Mouse (Mus musculus) gastrocnemius, postnatal 14 days (tissue): Measurements from ENCODE around the gene Col6a1. TPM values are rescaled to one million over a fixed set of nuclear protein-coding genes. Genes with fewer than 3 reads are reported as not detected.
A peak's percentile ranks its signal among the peaks of the same experiment; 100 is the strongest.

Source experiments
- DNase-seq: peaks from one replicate; pipeline ENCODE4 v3.0.0; 2021; ENCODE audit warnings: mixed read lengths
- intact Hi-C: fragments of 180-260 bp; cut with DNase I; formaldehyde crosslinking; loops from one replicate; pipeline ENCODE4 v1.15.1; 2025; ENCODE audit warnings: low total_unique reads
- total RNA-seq, 2 experiments: library from RNA; stranded (reverse); gene quantifications; 2 replicates each; pipeline ENCODE4 v1.2.3; 2021

Gene Col6a1
- total RNA-seq, 2 experiments from 2014 or later: 223 to 260 TPM

GRCm38 (mm10) chr10:76727301-76727700, 1.3 kb upstream of the Col6a1 start:
- DNase-seq: no peak
- intact Hi-C loops: loop anchor here (2.0 kb wide), 1 partner anchor 104 kb away; the partner anchor contains the start of gene Col6a2

DNA sequence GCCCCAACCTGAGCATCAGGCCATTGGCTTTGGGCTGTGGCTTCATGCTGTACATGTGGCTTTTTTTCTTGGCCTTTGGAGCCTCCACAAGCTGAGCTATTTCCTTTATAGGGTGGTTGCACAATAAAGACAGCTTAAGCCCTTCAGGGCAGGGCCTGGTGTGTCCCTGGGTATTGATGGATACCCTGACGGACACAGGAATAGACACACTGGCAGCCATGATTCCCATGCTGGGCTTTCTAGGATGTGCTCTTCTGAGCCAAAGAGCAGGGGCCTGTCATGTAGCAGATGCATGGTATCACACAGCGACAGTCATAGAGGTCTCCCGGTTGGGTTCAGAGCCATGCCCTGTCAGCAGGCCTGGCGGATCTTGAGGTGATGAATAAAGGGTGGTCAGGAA, 898 bp upstream of the Col6a1 start:
- no peak for DNase-seq
- intact Hi-C loops: loop anchor here (2.0 kb wide), 1 partner anchor 104 kb away; the partner anchor contains the start of gene Col6a2

- no peak for DNase-seq
- intact Hi-C loops: no loop called here
Measured at GRCm38 (mm10) chr10:76725097-76725496, 871 bp downstream of the Col6a1 start.

GRCm38 (mm10) chr10:76724231-76724736, 1.7 kb downstream of the Col6a1 start:
- DNase-seq: no peak
- intact Hi-C loops: no loop called here

GRCm38 (mm10) chr10:76722751-76723450, 3.1 kb downstream of the Col6a1 start:
- intact Hi-C loops: no loop called here
- no peak for DNase-seq

DNA sequence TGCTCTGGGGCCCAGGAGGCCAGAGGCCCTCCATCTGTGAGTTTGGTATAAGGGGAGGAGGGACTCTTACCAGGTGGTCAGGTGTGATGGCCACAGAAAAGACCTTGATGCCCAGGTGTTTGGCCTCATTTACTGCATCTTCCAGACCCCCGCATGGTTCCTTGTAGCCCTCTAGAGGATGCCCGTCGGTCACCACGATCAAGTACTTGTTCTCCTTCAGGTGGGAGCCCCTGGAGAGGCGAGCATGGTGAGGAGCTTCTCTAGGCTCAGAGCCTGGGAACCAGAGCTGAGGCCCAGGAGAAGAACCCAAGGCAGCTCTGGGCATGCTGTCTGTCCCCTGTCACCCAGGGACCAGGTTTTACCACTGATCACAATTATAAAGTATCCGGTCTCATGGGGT, 4.2 kb downstream of the Col6a1 start:
- intact Hi-C loops: no loop called here
- no peak for DNase-seq

GRCm38 (mm10) chr10:76721216-76721615, 4.8 kb downstream of the Col6a1 start:
- DNase-seq: no peak
- intact Hi-C loops: no loop called here

DNA sequence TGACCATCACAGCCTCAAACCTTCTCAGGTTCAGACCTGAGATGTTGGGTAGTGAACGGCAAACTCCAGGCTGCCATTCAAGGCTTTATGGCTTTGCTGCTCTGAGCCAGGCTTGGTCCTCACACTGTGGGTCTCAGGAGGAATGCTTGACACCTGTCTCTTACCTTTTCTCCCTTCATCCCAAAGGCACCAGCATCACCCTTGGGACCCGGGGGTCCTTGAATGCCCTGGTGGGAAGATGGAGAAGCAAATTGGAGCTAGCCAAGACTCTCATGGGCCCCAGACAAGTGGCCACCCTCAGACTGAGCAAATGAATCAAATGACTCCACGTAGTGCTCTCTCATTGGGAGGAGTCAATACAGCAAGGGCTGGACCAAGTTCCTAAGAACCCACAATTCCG, 8.3 kb downstream of the Col6a1 start:
- intact Hi-C loops: no loop called here
- DNase-seq: no peak

DNA sequence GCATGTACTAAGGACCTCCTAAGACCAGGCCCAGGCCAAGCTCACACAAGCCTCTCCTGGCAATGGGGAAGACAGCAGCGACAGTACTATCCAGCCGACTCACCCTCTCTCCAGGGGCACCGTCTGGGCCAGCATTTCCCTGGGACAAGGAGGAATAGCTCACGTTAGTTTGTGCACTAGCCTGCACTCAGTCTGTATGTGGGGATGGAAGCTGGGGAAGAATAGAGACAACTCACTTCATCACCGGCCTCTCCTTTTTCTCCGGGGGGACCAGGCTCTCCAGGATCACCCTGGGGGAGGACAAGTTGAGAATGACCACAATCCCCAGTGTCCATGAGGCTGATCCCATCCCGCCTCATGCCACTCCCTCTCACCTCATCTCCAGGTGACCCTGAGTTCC, 8.9 kb downstream of the Col6a1 start:
- intact Hi-C loops: no loop called here
- DNase-seq: no peak

DNA sequence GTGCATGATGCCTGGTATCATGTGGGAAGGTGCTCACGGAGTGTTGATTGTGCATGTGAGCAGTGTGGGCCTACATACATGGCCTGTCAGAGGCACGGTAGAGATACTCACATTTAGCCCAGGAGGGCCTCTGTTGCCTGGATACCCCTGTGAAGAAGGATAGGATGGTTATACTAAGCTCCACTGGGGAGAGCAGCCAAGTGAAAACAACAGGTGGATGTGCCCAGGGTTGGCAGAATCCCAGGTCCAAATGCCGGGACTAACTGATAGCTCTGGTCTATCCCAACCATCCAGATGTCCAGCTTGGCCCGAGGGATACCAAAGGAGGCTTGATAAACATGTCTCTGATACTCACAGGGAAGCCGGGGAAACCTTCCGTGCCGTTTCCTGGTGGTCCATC, 11.7 kb downstream of the Col6a1 start:
- no peak for DNase-seq
- intact Hi-C loops: no loop called here

DNA sequence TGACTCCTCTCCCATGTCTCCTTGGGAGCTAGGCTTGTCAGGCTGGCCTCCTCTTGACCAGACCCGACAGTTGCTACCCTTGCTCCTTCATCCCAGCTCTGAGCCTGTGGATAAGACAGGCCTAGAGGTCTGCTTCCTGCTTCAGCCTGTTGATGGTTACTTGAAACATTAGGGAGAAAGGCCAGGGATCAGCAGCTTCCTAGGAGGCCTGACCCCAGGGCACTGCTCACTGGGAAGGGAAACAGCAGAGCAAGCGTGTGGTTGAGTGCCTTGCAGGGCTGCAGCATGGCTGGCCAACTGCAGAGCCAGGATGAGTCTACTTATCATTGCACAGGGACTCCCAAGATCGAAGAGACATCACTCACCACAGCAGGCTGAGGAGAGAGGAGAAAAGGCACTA, 13.5 kb downstream of the Col6a1 start:
- intact Hi-C loops: no loop called here
- DNase-seq: no peak

DNA sequence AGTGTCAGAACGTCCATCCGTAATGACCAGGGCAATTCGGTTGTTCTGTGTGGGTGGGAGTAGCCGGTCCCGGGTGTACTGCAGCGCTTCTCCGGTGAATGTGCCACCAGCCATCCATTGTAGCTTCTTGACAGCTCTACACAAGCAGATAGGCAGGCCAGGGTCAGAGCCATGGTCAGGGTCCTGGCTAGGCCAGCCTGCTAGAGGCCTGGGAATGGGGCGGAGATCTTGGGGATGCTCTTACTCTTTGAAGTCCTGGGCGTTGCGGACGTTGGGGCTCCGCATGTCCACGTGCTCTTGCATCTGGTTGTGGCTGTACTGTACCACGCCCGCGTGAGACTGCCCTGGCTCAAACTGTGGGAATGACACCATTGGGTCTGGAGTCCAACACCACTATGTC, 14.6 kb downstream of the Col6a1 start:
- intact Hi-C loops: no loop called here
- no peak for DNase-seq

- intact Hi-C loops: no loop called here
- no peak for DNase-seq
Measured at GRCm38 (mm10) chr10:76708465-76708864, 17.5 kb downstream of the Col6a1 start.

DNA sequence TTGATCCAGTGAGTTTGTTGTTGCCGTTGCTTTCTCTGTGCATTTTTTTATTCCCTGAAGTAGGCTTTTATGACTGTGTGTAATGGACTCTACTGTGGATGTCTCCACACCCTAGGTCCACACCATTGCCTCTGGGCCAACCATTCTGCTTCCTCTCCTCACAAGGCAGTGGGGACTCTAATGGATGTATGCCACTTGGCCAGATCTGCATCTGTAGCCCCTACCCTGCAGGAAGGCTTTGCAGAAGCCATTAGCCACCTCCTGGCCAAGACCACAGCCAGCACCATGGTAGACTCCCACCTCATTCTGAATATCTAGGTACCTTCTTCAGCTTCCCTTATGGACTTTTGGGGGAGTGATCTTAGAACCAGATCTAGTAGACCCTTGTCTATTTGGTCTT, 18.4 kb downstream of the Col6a1 start:
- intact Hi-C loops: no loop called here
- DNase-seq: no peak

DNA sequence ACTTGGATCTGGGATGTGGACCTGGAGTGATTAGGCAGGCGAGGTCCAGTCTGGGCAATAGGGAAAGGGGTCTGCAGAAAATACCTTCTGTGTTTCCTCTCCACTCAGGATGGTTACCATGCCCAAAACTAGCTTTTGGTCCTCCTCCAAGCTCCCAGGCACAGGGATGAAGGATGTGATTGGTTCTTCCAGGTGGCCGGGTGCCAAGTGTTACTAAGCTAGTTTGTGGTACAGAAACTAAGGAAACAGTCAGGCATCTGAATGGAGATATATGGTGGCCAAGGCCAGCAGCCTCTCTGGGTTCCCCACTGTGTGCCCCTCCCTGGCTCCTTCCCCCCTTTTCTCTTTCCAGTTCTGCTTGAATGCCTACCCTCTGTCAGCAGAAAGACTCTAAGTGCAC, 19.0 kb downstream of the Col6a1 start:
- intact Hi-C loops: no loop called here
- no peak for DNase-seq

DNA sequence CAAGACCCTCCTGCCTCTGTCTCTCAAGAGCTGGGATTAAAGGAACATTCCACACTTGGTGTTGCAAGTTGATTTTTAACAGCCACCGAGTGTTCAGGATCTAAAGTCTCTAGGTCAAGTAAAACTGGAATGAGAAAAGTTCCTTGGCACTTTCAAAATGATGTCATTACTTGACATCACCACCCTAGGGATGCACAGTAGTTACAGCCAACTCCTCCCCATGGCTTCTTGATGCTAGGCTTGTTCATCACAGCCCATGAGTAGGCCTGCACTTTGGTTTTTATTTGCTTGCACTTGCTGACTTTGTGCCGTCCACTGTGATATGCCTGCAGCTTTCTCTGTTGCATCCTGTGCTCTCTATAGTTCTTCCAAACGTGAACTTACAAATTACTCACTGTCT, 21.6 kb downstream of the Col6a1 start:
- no peak for DNase-seq
- intact Hi-C loops: no loop called here

DNA sequence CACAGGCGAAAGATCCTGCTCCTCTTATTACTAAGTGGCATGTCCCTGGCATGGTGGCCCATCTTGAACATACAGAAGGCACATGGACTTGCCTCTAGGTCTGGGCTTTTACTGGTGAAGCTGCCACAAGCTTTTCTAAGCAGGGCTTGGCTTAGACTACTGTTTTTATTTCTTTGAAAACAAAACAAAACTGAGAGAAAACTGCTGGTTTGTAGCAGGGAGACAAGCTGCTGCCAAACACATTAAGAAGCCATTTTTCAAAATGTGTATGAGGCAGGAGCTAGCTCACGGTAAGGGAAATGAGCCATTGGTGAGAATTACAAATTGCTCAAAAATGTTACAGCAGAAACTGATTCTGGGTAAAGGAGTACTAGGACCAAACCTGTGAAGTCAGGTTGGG, 24.5 kb downstream of the Col6a1 start:
- DNase-seq: no peak
- intact Hi-C loops: no loop called here

- intact Hi-C loops: no loop called here
- no peak for DNase-seq
Measured at GRCm38 (mm10) chr10:76699816-76700215, 26.2 kb downstream of the Col6a1 start.

DNA sequence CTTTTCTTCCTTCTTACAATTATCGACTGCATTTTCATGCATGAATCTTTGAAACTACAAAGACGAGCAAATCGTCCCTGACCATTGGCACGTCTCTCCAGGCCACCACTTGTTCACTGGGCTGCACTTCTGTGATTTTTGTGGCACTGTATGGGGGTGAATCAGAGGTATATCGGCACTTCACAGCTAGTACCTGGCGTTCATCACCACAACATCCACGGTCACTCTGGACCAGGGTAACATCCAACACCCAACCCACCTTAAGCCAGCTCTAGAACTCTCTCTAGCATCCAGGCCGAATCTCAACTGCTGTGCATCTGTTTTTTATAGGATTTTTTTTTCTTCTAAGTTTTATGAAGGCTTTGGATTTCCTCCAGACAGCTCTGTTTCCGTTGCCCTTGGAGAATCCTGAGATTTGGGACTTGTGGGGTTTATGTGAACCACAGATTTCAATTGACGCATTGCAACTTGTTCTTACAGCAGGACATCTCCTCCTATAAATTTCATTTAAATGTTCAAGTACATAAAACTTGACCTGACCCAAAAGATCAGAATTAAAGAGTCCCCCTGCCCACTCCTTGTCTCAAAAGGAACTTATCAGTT, 30.6 kb downstream of the Col6a1 start:
- intact Hi-C loops: no loop called here
- DNase-seq: no peak

- DNase-seq: peak; percentile 42
Measured at GRCm38 (mm10) chr10:76694765-76695164, 31.2 kb downstream of the Col6a1 start.

GRCm38 (mm10) chr10:76693446-76693845, 32.5 kb downstream of the Col6a1 start:
- intact Hi-C loops: no loop called here
- DNase-seq: no peak

More at GRCm38 (mm10) chr10:76694765-76695164, 31.2 kb downstream of the Col6a1 start:
- intact Hi-C loops: no loop called here
